Mouse (Mus musculus) gastrocnemius, adult 2 months (tissue): ENCODE data around the gene Aldh1a2. TPM values are rescaled to one million over a fixed set of nuclear protein-coding genes. Genes with fewer than 3 reads are reported as not detected.

ENCODE experiments used
- DNase-seq: peaks from one replicate; pipeline ENCODE4 v3.0.0; 2022
- H3K27ac ChIP-seq: fragments of 200-600 bp; 2 replicates; pipeline ENCODE4 v1.8.1; 2022; ENCODE audit warnings: mild to moderate bottlenecking
- H3K4me3 ChIP-seq: fragments of 200-600 bp; 2 replicates; pipeline ENCODE4 v1.8.1; 2022; ENCODE audit warnings: mild to moderate bottlenecking, moderate library complexity
- CTCF ChIP-seq: fragments of 200-600 bp; IDR thresholded peaks from 2 replicates; pipeline ENCODE4 v1.8.1; 2022; ENCODE audit warnings: antibody characterized with exemption, mild to moderate bottlenecking, moderate library complexity
- intact Hi-C: fragments of 180-260 bp; cut with DNase I; formaldehyde crosslinking; loops from one replicate; pipeline ENCODE4 v1.15.1; 2025
- long read RNA-seq, 2 experiments: library from polyadenylated mRNA; stranded (forward); transcript quantifications; one replicate each; pipeline ENCODE4 v2.0.0; 2021
- total RNA-seq, 2 experiments: library from RNA; stranded (reverse); gene quantifications; 2 replicates each; pipeline ENCODE4 v1.2.3; 2021

Gene Aldh1a2
- total RNA-seq = 1 to 10 TPM; 2.9 to 3.2 TPM
- long read RNA-seq, experiment 1, partial matches to known transcripts = 0 of 2 reads
- long read RNA-seq, experiment 1, other reads (novel, unspliced or antisense) = 0 of 2 reads
- long read RNA-seq, experiment 2, partial matches to known transcripts = 0 of 2 reads
- long read RNA-seq, experiment 2, other reads (novel, unspliced or antisense) = 0 of 2 reads

GRCm38 (mm10) chr9:71215248-71216035 is at the start of gene Aldh1a2:
TSS of gene Aldh1a2 (plus strand) at chr9:71215789.
- peak; percentile 84 for DNase-seq
- intact Hi-C loops = loop anchor here (10.0 kb wide), 2 partner anchors 229 to 409 kb away; no protein-coding TSS in a partner anchor
- TF ChIP-seq CTCF = peak; percentile 71
- peak within 1 kb of the TSS; percentile 1; the same call in 1 of the 2 replicates for H3K27ac ChIP-seq
- H3K4me3 ChIP-seq = peak within 1 kb of the TSS; percentile 71

GRCm38 (mm10) chr9:71166019-71166705 is 49.4 kb upstream of the Aldh1a2 start:
- no peak for DNase-seq

GRCm38 (mm10) chr9:71166871-71167465 is 48.6 kb upstream of the Aldh1a2 start:
- intact Hi-C loops = no loop called here

More at GRCm38 (mm10) chr9:71166019-71166705, 49.4 kb upstream of the Aldh1a2 start:
- TF ChIP-seq CTCF = no peak
- no peak overlapping the region for H3K27ac ChIP-seq
- intact Hi-C loops = no loop called here
- H3K4me3 ChIP-seq = no peak overlapping the region

GRCm38 (mm10) chr9:71167473-71168215 is 47.9 kb upstream of the Aldh1a2 start:
- no peak for DNase-seq
- intact Hi-C loops = no loop called here
- Histone ChIP-seq H3K4me3 (no peak overlapping the region), H3K27ac (no peak overlapping the region)
- no peak for TF ChIP-seq CTCF

More at GRCm38 (mm10) chr9:71166871-71167465, 48.6 kb upstream of the Aldh1a2 start:
- Histone ChIP-seq H3K4me3 (no peak overlapping the region), H3K27ac (no peak overlapping the region)
- peak; percentile 19 for DNase-seq
- no peak for TF ChIP-seq CTCF

- TF ChIP-seq CTCF = no peak
- intact Hi-C loops = no loop called here
- no peak within 1 kb of the TSS for H3K4me3 ChIP-seq
- DNase-seq = no peak
- H3K27ac ChIP-seq = no peak within 1 kb of the TSS
Measured at GRCm38 (mm10) chr9:71168511-71168910, 47.1 kb upstream of the Aldh1a2 start, which contains the start of gene Aqp9. TSS of gene Aqp9 (minus strand) at chr9:71168682.

GRCm38 (mm10) chr9:71173533-71173932 is 42.1 kb upstream of the Aldh1a2 start:
- no peak overlapping the region for H3K27ac ChIP-seq
- no peak for DNase-seq
- no peak overlapping the region for H3K4me3 ChIP-seq
- no peak for TF ChIP-seq CTCF
- intact Hi-C loops = no loop called here

GRCm38 (mm10) chr9:71174316-71174975 is 41.1 kb upstream of the Aldh1a2 start:
- Histone ChIP-seq H3K4me3 (no peak overlapping the region), H3K27ac (no peak overlapping the region)
- TF ChIP-seq CTCF = no peak
- intact Hi-C loops = no loop called here
- no peak for DNase-seq

- intact Hi-C loops = no loop called here
- H3K27ac ChIP-seq = no peak overlapping the region
- DNase-seq = no peak
Measured at GRCm38 (mm10) chr9:71175686-71176085, 39.9 kb upstream of the Aldh1a2 start.

GRCm38 (mm10) chr9:71179276-71179896 is 36.2 kb upstream of the Aldh1a2 start:
- TF ChIP-seq CTCF = no peak
- intact Hi-C loops = no loop called here
- Histone ChIP-seq H3K27ac (no peak overlapping the region), H3K4me3 (no peak overlapping the region)
- no peak for DNase-seq

More at GRCm38 (mm10) chr9:71175686-71176085, 39.9 kb upstream of the Aldh1a2 start:
- TF ChIP-seq CTCF = no peak
- no peak overlapping the region for H3K4me3 ChIP-seq

GRCm38 (mm10) chr9:71179964-71180700 is 35.5 kb upstream of the Aldh1a2 start:
- intact Hi-C loops = loop anchor here (10.0 kb wide), 1 partner anchor 55 kb away; no protein-coding TSS in a partner anchor
- DNase-seq = no peak
- H3K27ac ChIP-seq = no peak overlapping the region
- H3K4me3 ChIP-seq = no peak overlapping the region
- TF ChIP-seq CTCF = 0 out of 2 replicates have a peak, but pooled peaks have one; percentile 2
